Mouse (Mus musculus) megakaryocyte, adult 5-6 weeks (primary cell): ENCODE results near the gene D1Ertd622e. TPM values are rescaled to one million over a fixed set of nuclear protein-coding genes. Genes with fewer than 3 reads are reported as not detected.
"Not testable (repeated sequence)": the region's sequence is repeated elsewhere in the genome, so short reads cannot be mapped to it uniquely, and the experiment has no call there.

Experiments used
- ATAC-seq: 2 replicates; pipeline ENCODE4 v1.8.0; 2016; ENCODE audit warnings: mild to moderate bottlenecking, inconsistent platforms; ENCODE audit not compliant: poor library complexity, severe bottlenecking
- total RNA-seq, 2 experiments: library from RNA; stranded (forward) in 1 of 2; stranded (reverse) in 1 of 2; fragments of 153-499, 151-499 nt in 1 of 2; fragments of 221-1000, 200-1000 nt in 1 of 2; gene quantifications; 2 replicates each; pipeline versions ENCODE4 v1.2.3 to v1.2.4; 2015 to 2017

Gene D1Ertd622e
- total RNA-seq, 2 experiments from 2014 or later, result 116 to 131 TPM

GRCm38 (mm10) chr1:97584171-97584570, 77.7 kb downstream of the D1Ertd622e start:
- no peak for ATAC-seq

- no peak for ATAC-seq
Measured at GRCm38 (mm10) chr1:97583085-97583484, 78.8 kb downstream of the D1Ertd622e start.

- not testable (repeated sequence) for ATAC-seq
Measured at GRCm38 (mm10) chr1:97580680-97581079, 81.2 kb downstream of the D1Ertd622e start.

- ATAC-seq, result peak; percentile 97
Measured at GRCm38 (mm10) chr1:97580270-97580669, 81.6 kb downstream of the D1Ertd622e start.

- ATAC-seq, result no peak
Measured at GRCm38 (mm10) chr1:97578025-97578417, 83.9 kb downstream of the D1Ertd622e start.

GRCm38 (mm10) chr1:97577062-97578024, 84.5 kb downstream of the D1Ertd622e start:
- ATAC-seq, result no peak

- ATAC-seq, result no peak
Measured at GRCm38 (mm10) chr1:97576576-97576975, 85.3 kb downstream of the D1Ertd622e start.

GRCm38 (mm10) chr1:97570814-97571213, 91.1 kb downstream of the D1Ertd622e start:
- no peak for ATAC-seq

- ATAC-seq, result no peak
Measured at GRCm38 (mm10) chr1:97567956-97568355, 93.9 kb downstream of the D1Ertd622e start.

GRCm38 (mm10) chr1:97564641-97565040, 97.2 kb downstream of the D1Ertd622e start:
- ATAC-seq, result no peak

- ATAC-seq, result no peak
Measured at GRCm38 (mm10) chr1:97562867-97563266, 99.0 kb downstream of the D1Ertd622e start.

Other genes with a start within 250 kb of the D1Ertd622e start
- 18.5 and 25.4 TPM in 2 replicates for gene Gin1, start 108.1 kb upstream of the D1Ertd622e start, total RNA-seq (2015)
- 8.6 and 11.2 TPM in 2 replicates for gene Gin1, start 108.1 kb upstream of the D1Ertd622e start, total RNA-seq (2017)
- gene Ppip5k2, start 108.3 kb upstream of the D1Ertd622e start, total RNA-seq (2015), result 33.2 and 35.7 TPM in 2 replicates
- 44.4 and 45.2 TPM in 2 replicates for gene Ppip5k2, start 108.3 kb upstream of the D1Ertd622e start, total RNA-seq (2017)